8 mouse cellular contexts compared by ENCODE assay signal in the genomic region with DNA sequence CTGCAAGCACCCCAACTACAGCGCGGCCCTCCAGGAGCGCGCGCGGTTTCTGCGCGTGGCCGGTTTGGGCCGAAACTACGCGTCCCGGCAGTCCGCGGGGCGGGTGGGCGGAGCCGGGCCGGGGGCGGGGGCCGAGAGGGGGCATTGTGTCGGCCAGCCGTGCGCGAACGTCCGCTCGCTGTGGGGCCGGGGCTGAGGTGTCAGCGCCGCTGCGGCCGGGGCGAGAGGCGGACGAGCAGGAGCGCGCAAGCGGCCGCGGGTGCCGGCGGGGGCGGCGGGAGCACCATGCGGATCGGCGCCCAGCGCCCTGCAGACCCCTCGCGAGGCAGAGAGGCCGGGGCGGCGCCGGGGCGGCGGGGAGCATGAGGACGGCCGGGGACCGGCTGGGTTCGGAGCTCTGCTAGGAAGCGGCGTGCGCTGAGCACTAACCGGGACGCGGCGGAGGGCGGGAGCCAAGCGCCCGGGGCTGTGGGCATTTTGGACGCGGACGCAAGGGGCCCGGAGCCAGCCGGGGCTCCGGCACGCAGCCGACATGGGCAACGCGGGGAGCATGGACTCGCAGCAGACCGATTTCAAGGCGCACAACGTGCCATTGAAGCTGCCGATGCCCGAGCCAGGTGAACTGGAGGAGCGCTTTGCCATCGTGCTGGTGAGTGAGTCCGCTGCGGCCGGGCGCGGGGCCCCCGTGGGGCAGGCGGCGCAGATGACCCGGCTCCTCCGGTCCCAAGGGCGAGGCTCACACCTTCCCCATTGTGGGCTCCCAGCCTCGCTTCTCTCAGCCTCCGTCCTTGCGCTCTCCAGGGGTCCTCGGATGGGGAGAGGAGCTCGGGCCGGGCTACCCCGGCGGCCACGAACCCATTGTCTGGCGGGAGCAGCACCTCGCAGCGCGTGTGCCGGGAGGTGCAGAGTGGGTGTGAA. TPM values are rescaled to one million over a fixed set of nuclear protein-coding genes. Genes with fewer than 3 reads are reported as not detected.
DNase-seq lines count a peak whose midpoint lies in the region; ATAC-seq and TF ChIP-seq lines count a peak whose summit lies in the region.

TSS of gene Fmnl2 (plus strand) at position 250 of the 918 bp plus-strand sequence.

- ATAC-seq in embryonic facial prominence, embryonic 13.5 days (ENCODE audit: insufficient number of reproducible peaks, insufficient read depth, low FRiP score, low TSS enrichment, low read depth) = peak; percentile 83
- peak; percentile 86 for ATAC-seq in limb, embryonic 12.5 days (ENCODE audit: insufficient number of reproducible peaks, insufficient read depth, low FRiP score, low TSS enrichment, low read depth)
- ATAC-seq in midbrain, embryonic 13.5 days = peak; percentile 95
- no peak for ATAC-seq in megakaryocyte-erythroid progenitor cell, adult 5-6 weeks (replicated peaks; ENCODE audit: low FRiP score, low TSS enrichment, poor library complexity, severe bottlenecking)

- peak; percentile 79 to 81 for DNase-seq in heart, adult 9 months (ENCODE audit: low spot score in 2 of 2)
- DNase-seq in kidney, adult 8-10 months = peak; percentile 58 to 70
- DNase-seq in spleen, postnatal 14 days (ENCODE audit: low spot score in 2 of 2) = peak; percentile 11 to 18

- no peak for TF ChIP-seq POLR2A in bone marrow, adult 2 months (IDR thresholded peaks at IDR 0.05; ENCODE audit: borderline replicate concordance, control insufficient read depth, low read depth, low read length)

- no peak for TF ChIP-seq CTCF in bone marrow, adult 2 months (IDR thresholded peaks at IDR 0.05; ENCODE audit: control insufficient read depth, insufficient read depth, low read length)

- peak within 1 kb of the TSS; percentile 58 for H3K27ac ChIP-seq in bone marrow, adult 2 months (ENCODE audit: control insufficient read depth, insufficient read depth, low read depth, low read length, poor library complexity)
- peak within 1 kb of the TSS; percentile 90 for H3K27ac ChIP-seq in embryonic facial prominence, embryonic 13.5 days
- H3K27ac ChIP-seq in limb, embryonic 12.5 days = peak within 1 kb of the TSS; percentile 92
- peak within 1 kb of the TSS; percentile 92 for H3K27ac ChIP-seq in midbrain, embryonic 13.5 days

- H3K27me3 ChIP-seq in embryonic facial prominence, embryonic 13.5 days = no peaks in the 10 kb centered on the region
- H3K27me3 ChIP-seq in limb, embryonic 12.5 days = no peaks in the 10 kb centered on the region
- H3K27me3 ChIP-seq in midbrain, embryonic 13.5 days = no peaks in the 10 kb centered on the region

- H3K4me2 ChIP-seq in embryonic facial prominence, embryonic 13.5 days = peak within 1 kb of the TSS; percentile 79
- peak within 1 kb of the TSS; percentile 83 for H3K4me2 ChIP-seq in limb, embryonic 12.5 days
- H3K4me2 ChIP-seq in midbrain, embryonic 13.5 days (replicated peaks) = peak within 1 kb of the TSS; percentile 93

- peak within 1 kb of the TSS; percentile 81 for H3K4me3 ChIP-seq in bone marrow, adult 2 months (replicated peaks; ENCODE audit: control insufficient read depth, low read depth, low read length)
- peak within 1 kb of the TSS; percentile 85 for H3K4me3 ChIP-seq in embryonic facial prominence, embryonic 13.5 days
- peak within 1 kb of the TSS; percentile 96 for H3K4me3 ChIP-seq in limb, embryonic 12.5 days (replicated peaks)
- H3K4me3 ChIP-seq in midbrain, embryonic 13.5 days (replicated peaks) = peak within 1 kb of the TSS; percentile 97

- H3K36me3 ChIP-seq in embryonic facial prominence, embryonic 13.5 days = no peaks in the 10 kb centered on the region
- H3K36me3 ChIP-seq in limb, embryonic 12.5 days = no peaks in the 10 kb centered on the region
- H3K36me3 ChIP-seq in midbrain, embryonic 13.5 days = no peaks in the 10 kb centered on the region

- H3K9ac ChIP-seq in embryonic facial prominence, embryonic 13.5 days = peak within 1 kb of the TSS; percentile 86
- peak within 1 kb of the TSS; percentile 96 for H3K9ac ChIP-seq in limb, embryonic 12.5 days (replicated peaks)
- peak within 1 kb of the TSS; percentile 98 for H3K9ac ChIP-seq in midbrain, embryonic 13.5 days (replicated peaks)

- under 1% methylated on average over 114 of the region's 114 CpGs for WGBS in bone marrow, adult 2 months
- under 1% methylated on average over 112 of the region's 114 CpGs for WGBS in embryonic facial prominence, embryonic 13.5 days
- under 1% methylated on average over 112 of the region's 114 CpGs for WGBS in limb, embryonic 12.5 days
- under 1% methylated on average over 114 of the region's 114 CpGs for WGBS in midbrain, embryonic 13.5 days

- no peaks in the 10 kb centered on the region for H3K9me3 ChIP-seq in embryonic facial prominence, embryonic 13.5 days
- no peaks in the 10 kb centered on the region for H3K9me3 ChIP-seq in limb, embryonic 12.5 days
- no peaks in the 10 kb centered on the region for H3K9me3 ChIP-seq in midbrain, embryonic 13.5 days

- no peaks in the 10 kb centered on the region; the same call in 1 of the 2 replicates for H3K4me1 ChIP-seq in bone marrow, adult 2 months (ENCODE audit: control insufficient read depth, insufficient read depth, low read length)
- H3K4me1 ChIP-seq in embryonic facial prominence, embryonic 13.5 days = peaks cover 34% of the 10 kb centered on the region
- H3K4me1 ChIP-seq in limb, embryonic 12.5 days (replicated peaks) = peaks cover 35% of the 10 kb centered on the region
- H3K4me1 ChIP-seq in midbrain, embryonic 13.5 days (replicated peaks) = peaks cover 39% of the 10 kb centered on the region

RNA-seq across cellular contexts. Expression of gene Fmnl2, which starts in this region (rescaled TPM):
- 4.4 and 9.2 TPM in 2 replicates for polyA plus RNA-seq in bone marrow, adult 2 months (2011; ENCODE audit: insufficient read depth, insufficient read length, low replicate concordance, missing spikeins)
- polyA plus RNA-seq in embryonic facial prominence, embryonic 13.5 days (2015; fragmentation: Nextera tagmentation; extraction: Ambion mirVana) = 13.7 and 16.7 TPM in 2 replicates
- polyA plus RNA-seq in limb, embryonic 12.5 days (2016; fragmentation: Nextera tagmentation; extraction: Ambion mirVana) = 14.4 and 14.7 TPM in 2 replicates
- polyA plus RNA-seq in midbrain, embryonic 13.5 days (2015; fragmentation: Nextera tagmentation; extraction: Ambion mirVana) = 13.2 TPM in 2 replicates
- 0.35 TPM in 1 of 2 replicates, not detected in the other for total RNA-seq in megakaryocyte-erythroid progenitor cell, adult 5-6 weeks (2014; fragmentation: Nextera tagmentation)
- 0.70 and 0.76 TPM in 2 replicates for total RNA-seq in megakaryocyte-erythroid progenitor cell, adult 5-6 weeks (2017)

Comparison
In these comparisons a context has a peak if more than half of its experiments do, and no peak if none do; other contexts are left out.
1. DNase-seq: peak in every context shown above with its lines; median percentile 80 in heart, adult 9 months; 64 in kidney, adult 8-10 months; 14 in spleen, postnatal 14 days.